Mouse (Mus musculus) embryonic facial prominence, embryonic 13.5 days (tissue): ENCODE data around the gene Ofd1. TPM values are rescaled to one million over a fixed set of nuclear protein-coding genes. Genes with fewer than 3 reads are reported as not detected.

Source experiments
- ATAC-seq: fragments of 200-750 bp; cut with Nextera tagmentation; 2 replicates; pipeline ENCODE4 v1.8.0; 2017; ENCODE audit warnings: low read depth; ENCODE audit not compliant: insufficient number of reproducible peaks, insufficient read depth, low FRiP score, low TSS enrichment
- H3K27ac ChIP-seq: fragments of 300-500 bp; sonication (generic); 2 replicates; pipeline ENCODE4 v1.5.1; 2015; ENCODE audit warnings: moderate library complexity, mild to moderate bottlenecking, inconsistent platforms
- H3K27me3 ChIP-seq: fragments of 300-500 bp; sonication (generic); 2 replicates; pipeline ENCODE4 v1.6.1; 2015; ENCODE audit warnings: mild to moderate bottlenecking, inconsistent platforms
- H3K36me3 ChIP-seq: fragments of 300-500 bp; sonication (generic); 2 replicates; pipeline ENCODE4 v1.6.1; 2015; ENCODE audit warnings: mild to moderate bottlenecking, inconsistent platforms
- H3K4me1 ChIP-seq: fragments of 300-500 bp; sonication (generic); 2 replicates; pipeline ENCODE4 v1.6.1; 2015; ENCODE audit warnings: inconsistent platforms
- H3K4me2 ChIP-seq: fragments of 300-500 bp; sonication (generic); 2 replicates; pipeline ENCODE4 v1.6.1; 2015; ENCODE audit warnings: moderate library complexity, mild to moderate bottlenecking, inconsistent platforms
- H3K4me3 ChIP-seq: fragments of 300-500 bp; sonication (generic); 2 replicates; pipeline ENCODE4 v1.5.1; 2015; ENCODE audit warnings: mild to moderate bottlenecking, inconsistent platforms
- H3K9ac ChIP-seq: fragments of 300-500 bp; sonication (generic); 2 replicates; pipeline ENCODE4 v1.6.1; 2015; ENCODE audit warnings: mild to moderate bottlenecking, inconsistent platforms
- H3K9me3 ChIP-seq: fragments of 300-500 bp; sonication (generic); 2 replicates; pipeline ENCODE4 v1.6.1; 2016; ENCODE audit warnings: inconsistent platforms
- WGBS: fragments of 180-500 bp; shearing (Covaris S2); methylation state at CpG from one replicate; pipeline ENCODE4 v1.1.7; 2015; ENCODE audit warnings: mixed read lengths; 5-methylcytosine and 5-hydroxymethylcytosine counted together
- polyA plus RNA-seq: library from polyadenylated mRNA; unstranded; fragments of >200 nt; fragmentation: Nextera tagmentation; extraction: Ambion mirVana; gene quantifications from 2 replicates; pipeline ENCODE4 v1.2.1, GENCODE M21; 2015

Gene Ofd1
- polyA plus RNA-seq, 1 experiment from 2014 or later, result 8.2 TPM

DNA sequence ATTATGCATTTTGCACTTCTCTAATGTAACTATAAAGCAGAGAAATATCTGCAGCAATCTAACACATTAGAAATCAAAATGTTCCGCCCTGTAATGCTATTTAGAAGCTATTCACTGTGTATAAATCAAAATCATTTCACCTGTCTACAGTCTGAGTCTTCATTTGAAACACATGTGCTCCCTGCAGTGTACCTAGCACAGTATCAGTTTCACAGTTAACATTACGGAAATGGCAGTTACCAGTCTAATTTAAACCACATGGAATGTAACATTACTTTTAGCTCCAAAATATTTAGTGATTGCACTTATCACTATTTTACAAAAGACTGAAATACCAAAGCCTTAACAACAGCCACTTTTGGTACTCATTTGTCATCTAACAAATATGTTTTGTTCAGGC lies 5.7 kb downstream of the Ofd1 start:
- H3K27me3 ChIP-seq, result peaks cover 26% of the 10 kb centered on the region
- no peak overlapping the region for H3K9ac ChIP-seq
- H3K4me1 ChIP-seq, result 0 out of 2 replicates have a peak, but pooled peaks cover 4% of the 10 kb centered on the region
- H3K27ac ChIP-seq, result no peak overlapping the region
- H3K4me2 ChIP-seq, result no peak overlapping the region
- no peaks in the 10 kb centered on the region for H3K36me3 ChIP-seq
- WGBS, result 45% methylated on average over 2 of the region's 2 CpGs
- H3K9me3 ChIP-seq, result no peaks in the 10 kb centered on the region
- ATAC-seq, result no peak
- H3K4me3 ChIP-seq, result no peak overlapping the region

DNA sequence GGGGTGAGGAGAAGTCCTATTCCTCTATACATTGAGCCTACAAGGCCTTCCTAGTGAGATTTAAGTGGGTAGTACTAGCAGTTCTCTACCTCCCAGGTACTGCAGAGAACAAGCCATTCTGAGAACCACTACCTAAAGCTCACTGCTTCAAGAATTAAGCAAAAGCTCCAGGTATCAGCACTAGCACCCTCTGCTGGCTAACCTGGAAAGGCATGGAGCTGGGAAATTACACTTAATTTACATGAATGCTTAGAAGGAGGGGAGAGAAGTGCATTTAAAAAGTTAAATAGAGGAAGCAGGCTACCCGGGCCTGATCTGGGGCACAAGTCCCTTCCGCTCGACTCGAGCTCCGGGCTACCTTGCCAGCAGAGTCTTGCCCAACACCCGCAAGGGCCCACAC lies 24.3 kb downstream of the Ofd1 start:
- no peak for ATAC-seq
- WGBS, result 72% methylated on average over 6 of the region's 6 CpGs
- no peak overlapping the region for H3K9ac ChIP-seq

DNA sequence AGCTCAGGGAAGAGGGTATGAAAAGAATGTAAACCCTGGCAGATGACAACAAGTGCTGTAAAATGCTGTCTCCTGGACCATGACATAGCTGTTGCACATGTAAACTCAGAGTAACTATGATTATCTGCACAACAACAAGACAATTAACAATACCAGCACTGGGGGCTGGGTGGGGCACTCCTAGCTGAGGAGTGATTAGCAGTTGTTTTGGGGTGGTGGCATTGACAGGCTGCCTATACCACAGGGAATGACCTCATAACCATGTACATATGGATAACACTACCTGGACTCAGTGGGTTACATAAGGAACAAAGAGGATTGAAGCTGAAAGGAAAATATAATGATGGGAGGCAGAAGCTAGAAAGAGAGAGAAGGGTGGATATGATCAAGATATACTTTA lies 32.6 kb downstream of the Ofd1 start:
- H3K4me1 ChIP-seq, result no peaks in the 10 kb centered on the region
- H3K4me3 ChIP-seq, result no peak overlapping the region
- H3K27ac ChIP-seq, result no peak overlapping the region
- H3K4me2 ChIP-seq, result no peak overlapping the region
- H3K9me3 ChIP-seq, result no peaks in the 10 kb centered on the region
- peaks cover 32% of the 10 kb centered on the region for H3K27me3 ChIP-seq
- peaks cover 31% of the 10 kb centered on the region; the same call in 1 of the 2 replicates for H3K36me3 ChIP-seq
- H3K9ac ChIP-seq, result no peak overlapping the region
- ATAC-seq, result no peak

More for the DNA sequence above, 24.3 kb downstream of the Ofd1 start:
- H3K27me3 ChIP-seq, result 0 out of 2 replicates have a peak, but pooled peaks cover 2% of the 10 kb centered on the region
- H3K27ac ChIP-seq, result no peak overlapping the region
- no peaks in the 10 kb centered on the region for H3K9me3 ChIP-seq
- peaks cover 4% of the 10 kb centered on the region; the same call in 1 of the 2 replicates for H3K36me3 ChIP-seq
- H3K4me3 ChIP-seq, result no peak overlapping the region
- H3K4me1 ChIP-seq, result no peaks in the 10 kb centered on the region
- no peak overlapping the region for H3K4me2 ChIP-seq

DNA sequence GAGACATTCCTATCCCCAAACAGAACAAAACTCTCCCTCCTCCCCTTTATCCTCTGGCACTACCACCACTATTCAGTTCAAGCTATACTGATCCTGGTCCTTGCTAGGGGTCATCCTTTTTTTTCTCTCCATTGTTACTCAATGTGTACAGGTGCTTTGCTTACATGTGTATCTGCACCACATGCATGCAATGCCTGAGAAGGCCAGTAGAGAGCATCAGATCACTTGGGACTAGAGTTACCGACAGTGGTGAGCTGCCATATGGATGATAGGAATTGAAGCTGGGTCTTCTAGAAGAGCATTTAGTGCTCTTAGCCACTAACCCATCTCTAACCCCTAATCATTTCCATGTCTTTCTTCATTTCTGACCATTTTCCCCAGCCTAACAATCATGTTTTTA lies 46.8 kb downstream of the Ofd1 start:
- H3K27me3 ChIP-seq, result peaks cover 19% of the 10 kb centered on the region
- no peak overlapping the region for H3K27ac ChIP-seq
- H3K4me2 ChIP-seq, result no peak overlapping the region
- H3K9me3 ChIP-seq, result no peaks in the 10 kb centered on the region
- H3K4me3 ChIP-seq, result no peak overlapping the region
- no peaks in the 10 kb centered on the region for H3K4me1 ChIP-seq
- H3K36me3 ChIP-seq, result 0 out of 2 replicates have a peak, but pooled peaks cover 4% of the 10 kb centered on the region
- WGBS, result 83% methylated on average over 1 of the region's 1 CpGs
- no peak for ATAC-seq
- no peak overlapping the region for H3K9ac ChIP-seq

DNA sequence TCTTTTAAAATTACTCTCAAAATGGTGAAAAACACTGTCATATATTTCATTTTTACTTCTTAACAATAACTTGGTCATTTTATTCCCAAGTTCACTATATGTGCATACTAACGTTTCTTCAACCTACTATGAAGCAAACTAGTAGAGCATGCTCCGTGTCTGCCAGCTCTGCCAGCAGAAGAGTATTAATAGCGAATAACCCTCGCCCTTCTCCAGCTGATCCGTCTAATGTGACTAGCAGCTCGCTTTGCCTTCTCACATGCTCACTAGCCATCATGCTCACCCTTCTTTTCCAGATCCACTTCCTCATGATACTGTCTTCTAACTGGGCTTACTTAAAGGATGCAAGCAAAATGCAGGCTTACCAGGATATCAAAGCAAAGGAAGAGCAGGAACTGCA lies 53.8 kb downstream of the Ofd1 start:
- 89% methylated on average over 6 of the region's 6 CpGs for WGBS
- no peak overlapping the region for H3K4me2 ChIP-seq
- no peak overlapping the region for H3K9ac ChIP-seq
- H3K36me3 ChIP-seq, result 0 out of 2 replicates have a peak, but pooled peaks cover 4% of the 10 kb centered on the region
- no peak for ATAC-seq
- no peaks in the 10 kb centered on the region for H3K4me1 ChIP-seq
- H3K27ac ChIP-seq, result no peak overlapping the region
- H3K4me3 ChIP-seq, result no peak overlapping the region
- H3K9me3 ChIP-seq, result no peaks in the 10 kb centered on the region
- peaks cover 39% of the 10 kb centered on the region for H3K27me3 ChIP-seq

DNA sequence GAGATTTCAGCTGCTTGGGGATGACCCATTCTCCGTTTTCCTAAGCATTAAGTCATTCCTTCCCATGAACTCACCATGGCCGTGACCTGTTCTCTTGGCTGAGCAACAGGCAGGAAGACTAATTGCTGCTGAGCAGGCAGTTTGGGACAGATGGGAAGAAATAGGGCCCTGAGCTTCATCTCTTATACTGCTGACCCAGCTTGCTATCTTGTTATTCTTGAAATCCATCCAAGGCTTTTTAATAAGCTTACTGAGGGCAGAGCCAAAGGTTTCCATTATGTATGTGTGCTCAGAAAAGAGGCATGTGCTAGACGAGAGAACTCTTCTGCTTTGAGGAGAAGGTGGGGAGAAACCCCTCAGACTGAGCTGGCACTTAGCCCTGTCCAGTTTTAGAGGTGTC lies 55.6 kb downstream of the Ofd1 start:
- Histone ChIP-seq H3K4me3 (no peak overlapping the region), H3K4me1 (no peaks in the 10 kb centered on the region), H3K9ac (no peak overlapping the region), H3K27me3 (peaks cover 44% of the 10 kb centered on the region), H3K36me3 (0 out of 2 replicates have a peak, but pooled peaks cover 4% of the 10 kb centered on the region), H3K27ac (no peak overlapping the region), H3K9me3 (no peaks in the 10 kb centered on the region), H3K4me2 (no peak overlapping the region)
- WGBS, result 66% methylated on average over 3 of the region's 3 CpGs
- no peak for ATAC-seq

DNA sequence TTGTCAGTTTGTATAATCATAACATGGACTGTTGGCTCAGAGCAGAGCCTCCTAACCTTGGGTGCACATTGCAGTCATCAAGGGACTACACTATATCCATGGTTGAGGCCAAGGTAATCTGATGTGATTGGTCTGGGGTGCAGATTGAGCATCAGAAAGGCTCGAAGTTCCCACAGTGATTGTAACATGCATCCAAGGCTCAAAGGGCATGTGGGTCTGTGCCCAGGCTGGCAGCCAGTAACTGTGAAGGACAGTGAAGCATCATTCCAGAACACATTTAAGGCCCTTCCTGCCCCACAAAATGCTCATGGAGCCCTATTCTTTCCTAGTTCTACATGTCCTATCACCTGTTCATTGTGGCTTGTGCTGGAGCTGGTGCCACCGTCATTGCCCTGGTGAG lies 56.9 kb downstream of the Ofd1 start:
- H3K9me3 ChIP-seq, result no peaks in the 10 kb centered on the region
- peaks cover 52% of the 10 kb centered on the region for H3K27me3 ChIP-seq
- no peak overlapping the region for H3K27ac ChIP-seq
- H3K36me3 ChIP-seq, result no peaks in the 10 kb centered on the region
- no peak for ATAC-seq
- H3K9ac ChIP-seq, result no peak overlapping the region
- H3K4me2 ChIP-seq, result no peak overlapping the region
- 71% methylated on average over 2 of the region's 2 CpGs for WGBS
- H3K4me1 ChIP-seq, result no peaks in the 10 kb centered on the region
- H3K4me3 ChIP-seq, result no peak overlapping the region

DNA sequence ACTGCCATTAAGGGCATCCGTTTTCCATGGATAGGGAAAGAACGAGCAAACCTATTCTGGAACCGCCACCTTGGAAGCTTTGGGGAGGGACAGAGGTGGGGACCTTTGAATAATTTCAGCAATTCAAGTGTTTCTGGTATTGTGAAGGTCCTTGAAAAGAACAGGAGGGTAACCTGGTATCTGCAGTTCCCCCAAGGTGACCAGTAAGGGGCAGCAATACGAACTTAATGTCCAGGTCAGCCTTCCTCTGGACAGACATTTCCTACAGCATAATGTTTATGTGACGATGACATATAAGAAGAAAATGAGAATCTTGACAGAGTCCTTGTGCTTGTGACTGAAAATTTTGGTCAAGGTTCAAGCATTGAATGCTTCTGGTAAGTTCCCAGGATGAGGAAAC lies 61.9 kb downstream of the Ofd1 start:
- H3K4me1 ChIP-seq, result no peaks in the 10 kb centered on the region
- ATAC-seq, result no peak
- H3K9ac ChIP-seq, result no peak overlapping the region
- no peaks in the 10 kb centered on the region for H3K36me3 ChIP-seq
- peaks cover 54% of the 10 kb centered on the region for H3K27me3 ChIP-seq
- H3K9me3 ChIP-seq, result no peaks in the 10 kb centered on the region
- WGBS, result 83% methylated on average over 5 of the region's 5 CpGs
- H3K4me3 ChIP-seq, result no peak overlapping the region
- no peak overlapping the region for H3K4me2 ChIP-seq
- no peak overlapping the region for H3K27ac ChIP-seq

DNA sequence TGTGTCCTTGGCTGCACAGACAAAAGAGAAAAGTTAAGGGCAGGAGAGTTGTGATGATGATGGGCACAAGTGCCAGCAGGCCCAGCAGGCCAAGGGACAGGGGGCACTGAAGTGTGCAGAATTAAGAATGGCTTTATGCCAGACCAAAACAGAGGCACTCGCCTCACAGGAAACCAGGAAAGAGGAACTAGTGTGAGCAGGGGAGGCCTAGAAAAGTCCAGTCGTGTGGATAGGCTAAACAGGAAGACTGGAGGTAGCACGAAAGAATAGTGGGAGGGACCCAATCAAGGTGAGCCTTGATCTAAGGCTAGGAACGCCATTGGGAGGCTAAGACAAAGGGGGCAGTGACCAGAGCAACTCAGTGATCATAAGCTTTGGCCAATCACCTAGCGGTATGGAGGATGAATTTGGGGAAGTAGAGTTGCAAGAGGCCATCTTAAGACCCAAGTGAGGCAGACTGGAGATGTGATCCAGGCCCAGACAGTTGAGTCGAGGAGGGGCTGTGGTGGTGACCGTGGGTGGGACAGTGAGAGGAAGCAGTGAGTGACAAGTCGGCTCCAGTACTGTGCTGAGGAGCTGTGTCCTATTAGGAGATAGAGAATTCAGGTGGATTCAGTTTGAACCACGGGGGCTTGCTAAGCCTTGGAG lies 63.7 kb downstream of the Ofd1 start:
- no peak for ATAC-seq
- Histone ChIP-seq H3K27ac (no peak overlapping the region), H3K9ac (no peak overlapping the region), H3K9me3 (no peaks in the 10 kb centered on the region), H3K36me3 (no peaks in the 10 kb centered on the region), H3K4me1 (no peaks in the 10 kb centered on the region), H3K27me3 (peaks cover 58% of the 10 kb centered on the region), H3K4me2 (no peak overlapping the region), H3K4me3 (no peak overlapping the region)
- 81% methylated on average over 9 of the region's 9 CpGs for WGBS

DNA sequence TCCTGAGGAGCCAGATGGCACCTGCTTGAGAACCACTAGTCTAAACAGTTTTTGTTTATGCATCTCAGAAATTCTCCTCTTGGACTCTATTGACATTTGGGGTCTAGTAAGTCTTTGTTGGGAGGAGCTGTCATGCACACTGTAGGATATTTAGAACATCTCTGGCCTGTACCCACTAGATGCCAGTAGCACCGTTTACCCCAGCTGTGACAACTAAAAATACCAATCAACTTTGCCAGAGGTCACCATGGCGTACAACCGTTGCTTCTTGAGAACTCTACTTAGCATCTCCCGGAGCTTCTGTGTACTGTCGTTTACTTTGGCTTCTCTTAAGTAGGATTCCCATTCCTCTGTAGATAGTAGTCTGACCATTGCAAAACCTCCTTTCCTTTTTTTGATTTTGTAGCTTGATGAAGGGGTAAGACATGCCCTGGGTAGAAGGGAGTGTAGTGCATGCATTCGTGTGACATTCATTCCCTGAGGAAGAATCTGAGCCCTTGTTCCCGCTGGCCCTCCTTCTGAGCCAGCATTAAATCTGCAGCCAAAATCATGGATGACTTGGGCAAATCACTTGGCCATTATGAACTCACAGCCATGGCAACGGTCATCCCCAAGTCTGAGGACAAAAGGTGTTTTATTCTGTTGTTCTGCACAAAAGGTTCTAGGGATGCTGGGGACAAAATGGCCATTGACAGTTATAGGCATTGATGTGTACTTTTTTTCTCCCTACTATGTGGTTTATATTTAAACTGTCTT lies 74.9 kb downstream of the Ofd1 start:
- Histone ChIP-seq H3K4me3 (no peak overlapping the region), H3K27ac (no peak overlapping the region), H3K36me3 (no peaks in the 10 kb centered on the region), H3K27me3 (peaks cover 35% of the 10 kb centered on the region), H3K4me2 (no peak overlapping the region), H3K9me3 (no peaks in the 10 kb centered on the region), H3K9ac (no peak overlapping the region), H3K4me1 (no peaks in the 10 kb centered on the region)
- 85% methylated on average over 8 of the region's 8 CpGs for WGBS
- ATAC-seq, result no peak

DNA sequence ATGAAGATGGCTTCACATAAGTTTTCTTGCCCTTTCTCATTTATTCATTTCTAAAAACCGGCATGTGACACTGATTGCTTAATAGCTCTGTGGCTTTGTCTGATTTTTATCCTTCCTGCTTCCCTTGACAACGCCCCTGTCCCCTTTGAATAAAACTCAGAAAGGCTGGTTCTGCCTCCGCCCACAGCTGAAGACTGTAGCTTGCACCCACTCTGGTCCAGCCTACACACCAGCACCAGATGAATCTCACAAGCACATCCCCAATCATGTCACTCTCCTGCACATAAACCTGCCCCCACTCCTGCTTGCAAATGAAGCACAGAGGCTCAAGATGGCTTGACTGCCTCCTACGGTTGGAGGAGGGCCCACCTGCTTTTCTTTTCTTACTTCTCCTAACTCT lies 80.0 kb downstream of the Ofd1 start:
- 76% methylated on average over 4 of the region's 4 CpGs for WGBS
- H3K9ac ChIP-seq, result no peak overlapping the region
- no peak for ATAC-seq
- no peaks in the 10 kb centered on the region for H3K4me1 ChIP-seq
- peaks cover 32% of the 10 kb centered on the region for H3K27me3 ChIP-seq
- no peaks in the 10 kb centered on the region for H3K36me3 ChIP-seq
- H3K9me3 ChIP-seq, result no peaks in the 10 kb centered on the region
- no peak overlapping the region for H3K4me2 ChIP-seq
- no peak overlapping the region for H3K27ac ChIP-seq
- H3K4me3 ChIP-seq, result no peak overlapping the region

DNA sequence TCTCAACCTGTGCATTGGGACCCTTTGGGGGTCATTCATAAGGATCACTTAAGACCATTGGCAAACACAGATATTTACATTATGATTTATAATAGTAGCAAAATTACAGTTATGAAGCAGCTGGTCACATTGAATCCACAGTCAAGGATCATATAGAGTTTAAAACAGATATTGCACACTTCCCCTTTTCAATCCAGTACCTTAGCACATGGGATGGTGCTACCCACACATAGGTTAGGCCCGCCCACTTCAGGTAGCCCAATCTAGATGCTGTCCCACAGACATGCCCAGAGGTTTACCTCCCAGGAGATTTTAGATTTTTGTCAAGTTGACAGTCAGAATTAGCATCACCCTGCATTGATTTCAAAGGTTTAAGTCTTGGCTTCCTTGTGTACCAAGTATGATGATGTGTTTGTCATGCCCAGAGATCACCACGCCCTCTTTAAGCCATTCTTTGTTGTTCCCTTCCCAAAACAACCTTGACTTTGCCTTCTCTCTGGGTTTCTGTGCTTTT lies 80.5 kb downstream of the Ofd1 start:
- H3K36me3 ChIP-seq, result no peaks in the 10 kb centered on the region
- no peak overlapping the region for H3K4me3 ChIP-seq
- 78% methylated on average over 2 of the region's 2 CpGs for WGBS
- no peak for ATAC-seq
- no peak overlapping the region for H3K4me2 ChIP-seq
- H3K27ac ChIP-seq, result no peak overlapping the region
- peaks cover 32% of the 10 kb centered on the region for H3K27me3 ChIP-seq
- no peak overlapping the region for H3K9ac ChIP-seq
- no peaks in the 10 kb centered on the region for H3K9me3 ChIP-seq
- H3K4me1 ChIP-seq, result no peaks in the 10 kb centered on the region
